Mouse (Mus musculus) cortical plate, adult 2 months (tissue): ENCODE measurements around the gene Uckl1. TPM values are rescaled to one million over a fixed set of nuclear protein-coding genes. Genes with fewer than 3 reads are reported as not detected.

Experiments used
- H3K27ac ChIP-seq: fragments of 200-500 bp; 2 replicates; pipeline ENCODE4 v1.5.1; 2012; ENCODE audit warnings: low read length, control low read depth, inconsistent platforms; ENCODE audit not compliant: insufficient read depth
- H3K4me1 ChIP-seq: fragments of 200-500 bp; 2 replicates; pipeline ENCODE4 v1.6.1; 2011; ENCODE audit warnings: low read length; ENCODE audit not compliant: control insufficient read depth, insufficient read depth
- H3K4me3 ChIP-seq: fragments of 200-500 bp; 2 replicates; pipeline ENCODE4 v1.5.1; 2011; ENCODE audit warnings: mild to moderate bottlenecking, low read length, control low read depth; ENCODE audit not compliant: insufficient read depth
- CTCF ChIP-seq: fragments of 200-500 bp; IDR thresholded peaks from 2 replicates; pipeline ENCODE4 v1.5.1; 2011; ENCODE audit warnings: mild to moderate bottlenecking, control low read depth, low read length; ENCODE audit not compliant: insufficient read depth; ENCODE audit errors: extremely low read depth
- POLR2A ChIP-seq: fragments of 200-500 bp; IDR thresholded peaks from 2 replicates; pipeline ENCODE4 v1.6.1; 2011; ENCODE audit warnings: mild to moderate bottlenecking, low read length, control low read depth; ENCODE audit not compliant: insufficient read depth; ENCODE audit errors: extremely low read depth
- polyA plus RNA-seq: library from polyadenylated mRNA; depleted of rRNA; stranded (reverse); fragments of >200 nt; gene quantifications from 2 replicates; pipeline ENCODE4 v1.2.3, GENCODE M21; 2012

The Uckl1 gene
- polyA plus RNA-seq, 1 experiment, result 120 TPM

DNA sequence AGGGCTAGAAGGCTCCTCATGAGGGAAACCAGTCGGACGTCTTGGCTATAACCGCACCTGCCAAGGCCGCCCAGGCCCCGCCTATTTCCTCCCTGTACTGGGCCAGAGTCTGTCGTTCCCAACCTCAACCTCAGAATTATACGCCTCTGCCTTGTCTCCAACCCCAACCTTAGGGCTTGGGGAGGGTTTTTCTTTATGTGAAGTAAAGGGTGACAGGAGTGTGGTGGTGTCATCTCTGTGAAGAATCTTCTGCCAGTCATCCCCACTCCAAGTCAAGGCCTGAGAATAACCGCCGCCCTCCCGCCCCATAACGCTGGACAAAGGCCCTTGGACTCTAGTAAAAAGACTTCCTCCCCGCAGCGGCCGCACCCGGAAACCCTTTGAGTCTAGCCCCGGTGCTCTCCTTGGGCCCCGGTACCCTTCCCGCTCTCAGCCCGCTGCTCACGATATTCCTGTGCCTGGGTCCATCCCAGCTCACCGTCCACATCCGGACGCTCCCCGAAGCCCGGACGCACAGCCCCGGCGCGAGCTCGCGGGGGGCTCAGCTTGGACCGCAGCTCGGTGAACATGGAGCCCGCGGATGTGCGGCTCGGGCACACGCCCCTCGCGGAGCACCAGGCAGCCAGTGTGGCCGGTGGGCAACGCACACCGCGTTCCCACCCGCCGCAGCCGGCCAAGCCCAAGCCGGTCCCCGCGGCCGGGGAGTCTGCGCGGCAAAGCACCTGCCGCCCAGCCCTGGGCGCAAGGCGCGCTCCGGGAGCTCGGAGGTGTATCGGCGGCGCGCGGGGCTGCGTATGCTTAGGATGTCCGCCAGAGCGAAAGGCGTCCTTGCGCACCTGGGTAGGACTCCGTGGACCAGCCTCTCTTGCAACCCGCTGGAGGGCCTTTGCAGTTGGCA, 14.0 kb upstream of the Uckl1 start, which contains the start of gene Samd10:
Samd10 (minus strand) TSS at position 759 of the 898 bp plus-strand sequence.
- TF ChIP-seq CTCF (no peak), POLR2A (0 out of 2 replicates have a peak, but pooled peaks have one; percentile 51)
- peak within 1 kb of the TSS; percentile 86 for H3K27ac ChIP-seq
- H3K4me1 ChIP-seq, result peaks cover 2% of the 10 kb centered on the region; the same call in 1 of the 2 replicates
- peak within 1 kb of the TSS; percentile 65 for H3K4me3 ChIP-seq

DNA sequence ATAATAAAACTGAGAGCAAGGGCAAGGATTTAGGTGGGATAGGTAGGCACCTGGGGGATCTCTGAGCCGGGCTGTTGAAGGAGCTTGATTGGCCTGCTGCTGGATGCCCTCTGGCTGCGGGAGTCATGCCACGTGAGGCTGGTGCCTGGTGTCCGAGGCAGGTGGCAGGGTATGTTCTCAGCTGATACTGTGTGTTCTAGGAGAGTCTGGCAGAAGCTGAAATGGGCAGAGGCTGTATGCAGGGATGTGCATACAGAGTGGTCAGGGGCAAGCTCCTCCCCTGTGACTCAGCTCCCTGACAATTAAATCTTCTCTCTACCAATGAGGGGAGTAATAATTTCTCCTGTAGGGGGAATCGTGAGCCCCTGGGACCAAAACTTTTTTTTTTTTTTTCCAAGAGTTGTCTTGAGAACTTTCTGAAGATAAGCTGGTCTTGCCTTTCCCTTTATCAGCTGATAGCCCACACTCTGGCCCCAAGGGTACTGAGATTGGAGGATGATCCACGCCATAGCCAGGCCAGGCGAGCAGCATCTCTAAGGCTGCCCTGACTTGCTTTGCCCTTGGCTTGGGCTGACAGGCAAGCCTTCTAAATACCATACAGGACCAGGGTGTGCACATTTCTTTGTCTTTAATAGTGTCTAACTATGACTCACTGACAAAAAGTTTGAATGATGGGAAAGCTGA, 12.8 kb upstream of the Uckl1 start:
- TF ChIP-seq CTCF (no peak), POLR2A (no peak)
- Histone ChIP-seq H3K4me1 (peaks cover 2% of the 10 kb centered on the region; the same call in 1 of the 2 replicates), H3K27ac (no peak overlapping the region), H3K4me3 (no peak overlapping the region; the same call in 1 of the 2 replicates)

DNA sequence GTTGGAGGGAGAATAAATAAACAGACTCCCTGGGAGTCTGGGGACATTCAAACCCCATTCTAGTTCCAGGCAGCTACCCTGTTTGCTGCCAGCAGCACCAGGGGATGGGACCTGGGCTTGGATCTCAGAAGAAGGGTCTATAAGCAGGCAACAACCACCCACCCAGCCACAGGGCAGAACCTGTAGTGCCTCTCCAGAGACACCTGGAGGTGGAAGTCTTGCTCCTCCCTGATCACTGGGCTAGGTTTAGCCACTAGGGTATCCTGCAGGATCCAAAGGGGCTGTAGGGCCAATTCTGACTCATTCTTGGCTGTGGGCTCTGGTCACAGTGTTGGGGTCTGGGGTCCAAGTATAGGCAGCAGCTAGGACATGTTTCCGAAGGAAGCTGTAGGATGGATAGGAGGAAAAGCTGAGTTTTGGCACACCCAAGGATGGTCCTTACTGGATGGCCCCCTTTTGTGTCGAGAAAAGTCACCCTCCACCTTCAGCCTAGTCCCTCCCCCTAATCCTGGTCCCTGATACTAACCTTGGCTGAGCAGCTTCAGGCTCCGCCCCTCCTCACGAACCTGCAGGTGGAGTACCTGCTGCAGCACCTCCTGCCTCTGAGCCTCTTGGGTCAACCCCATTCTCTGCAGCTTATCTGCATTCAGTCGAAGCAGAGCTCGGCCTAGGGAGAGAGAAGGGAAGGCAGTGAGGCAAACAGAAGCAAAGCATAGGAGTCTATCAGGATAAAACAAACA, 11.7 kb upstream of the Uckl1 start:
- no peak for TF ChIP-seq POLR2A
- TF ChIP-seq CTCF, result no peak
- Histone ChIP-seq H3K27ac (no peak overlapping the region), H3K4me1 (peaks cover 2% of the 10 kb centered on the region; the same call in 1 of the 2 replicates), H3K4me3 (no peak overlapping the region)

DNA sequence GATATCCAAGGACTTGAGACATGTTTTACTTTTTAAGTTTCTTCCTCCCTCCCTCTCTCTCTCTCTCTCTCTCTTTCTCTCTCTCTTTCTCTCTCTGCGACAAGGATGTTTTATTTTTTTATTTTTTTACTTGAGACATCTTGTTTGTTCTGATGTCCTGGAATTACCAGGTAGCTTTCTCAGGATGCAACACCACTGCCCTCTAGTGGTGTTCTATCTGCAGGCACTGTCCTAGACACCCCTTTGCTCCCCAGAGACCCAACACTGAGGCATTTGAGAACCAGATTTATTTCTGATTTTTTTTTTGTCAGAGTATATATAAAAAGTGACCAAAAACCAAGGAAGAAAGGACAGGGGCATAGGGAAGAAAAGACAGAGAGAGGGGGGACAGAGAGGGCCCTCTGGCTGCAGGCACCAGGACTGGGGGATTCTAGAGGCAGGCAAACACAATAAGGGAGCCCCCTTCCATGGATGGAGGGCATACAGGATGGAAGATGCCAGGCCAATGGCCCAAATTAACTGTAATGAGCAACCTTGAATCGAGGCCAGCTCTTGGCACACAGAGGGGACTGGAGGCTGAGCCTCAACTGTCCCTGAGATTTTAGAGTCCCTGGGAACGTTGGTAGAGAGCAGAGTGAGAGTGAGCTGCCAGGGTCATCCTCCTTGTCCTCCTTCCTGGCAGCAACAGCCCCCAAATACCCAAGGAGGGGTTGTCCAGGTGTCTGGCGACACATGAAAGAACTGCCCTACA, 10.4 kb upstream of the Uckl1 start:
- peak; percentile 73 for TF ChIP-seq CTCF
- no peak for TF ChIP-seq POLR2A
- no peak overlapping the region for H3K27ac ChIP-seq
- H3K4me3 ChIP-seq, result no peak overlapping the region
- H3K4me1 ChIP-seq, result peaks cover under 1% of the 10 kb centered on the region; the same call in 1 of the 2 replicates

DNA sequence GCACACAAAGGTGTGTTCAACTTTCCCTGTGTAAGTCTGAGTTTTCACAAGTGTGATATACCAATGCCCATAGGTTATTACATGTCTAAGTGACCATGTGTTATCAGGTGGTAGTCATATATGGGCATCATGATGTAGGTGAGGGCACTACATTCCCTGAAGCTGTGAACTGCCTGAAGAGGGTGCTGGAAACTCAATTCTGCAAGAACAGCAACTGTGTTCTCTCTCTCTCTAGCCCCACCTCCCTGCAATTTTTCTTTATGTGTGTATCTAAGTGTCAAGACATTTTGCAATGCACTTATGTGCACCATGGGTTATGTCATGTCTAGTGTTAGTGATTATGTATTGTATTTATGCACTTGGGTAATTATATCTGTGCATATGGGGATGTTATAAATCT, 9.2 kb upstream of the Uckl1 start:
- no peaks in the 10 kb centered on the region for H3K4me1 ChIP-seq
- no peak overlapping the region; the same call in 1 of the 2 replicates for H3K27ac ChIP-seq
- TF ChIP-seq CTCF (no peak), POLR2A (no peak)
- H3K4me3 ChIP-seq, result no peak overlapping the region

DNA sequence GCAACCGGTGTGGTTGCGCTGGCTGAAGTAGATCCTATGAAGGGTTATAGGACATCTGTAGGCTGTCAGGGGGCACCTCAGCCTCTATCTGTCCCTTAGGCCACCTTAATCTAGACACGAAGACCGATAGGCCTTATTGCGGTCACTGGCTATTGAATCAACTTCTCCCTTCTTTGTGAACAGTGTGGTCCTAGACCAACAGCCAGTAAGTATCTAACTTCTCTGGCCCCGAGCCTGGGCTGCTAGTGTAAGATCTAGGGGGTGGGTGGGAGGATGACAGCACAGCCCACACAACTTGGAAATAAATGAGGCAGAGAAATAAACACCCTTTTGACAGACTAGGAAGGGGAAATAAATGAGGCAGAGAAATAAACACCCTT, 8.3 kb upstream of the Uckl1 start:
- no peaks in the 10 kb centered on the region for H3K4me1 ChIP-seq
- H3K4me3 ChIP-seq, result peak overlapping the region; percentile 97
- peak overlapping the region; percentile 87 for H3K27ac ChIP-seq
- TF ChIP-seq CTCF (no peak), POLR2A (no peak)

DNA sequence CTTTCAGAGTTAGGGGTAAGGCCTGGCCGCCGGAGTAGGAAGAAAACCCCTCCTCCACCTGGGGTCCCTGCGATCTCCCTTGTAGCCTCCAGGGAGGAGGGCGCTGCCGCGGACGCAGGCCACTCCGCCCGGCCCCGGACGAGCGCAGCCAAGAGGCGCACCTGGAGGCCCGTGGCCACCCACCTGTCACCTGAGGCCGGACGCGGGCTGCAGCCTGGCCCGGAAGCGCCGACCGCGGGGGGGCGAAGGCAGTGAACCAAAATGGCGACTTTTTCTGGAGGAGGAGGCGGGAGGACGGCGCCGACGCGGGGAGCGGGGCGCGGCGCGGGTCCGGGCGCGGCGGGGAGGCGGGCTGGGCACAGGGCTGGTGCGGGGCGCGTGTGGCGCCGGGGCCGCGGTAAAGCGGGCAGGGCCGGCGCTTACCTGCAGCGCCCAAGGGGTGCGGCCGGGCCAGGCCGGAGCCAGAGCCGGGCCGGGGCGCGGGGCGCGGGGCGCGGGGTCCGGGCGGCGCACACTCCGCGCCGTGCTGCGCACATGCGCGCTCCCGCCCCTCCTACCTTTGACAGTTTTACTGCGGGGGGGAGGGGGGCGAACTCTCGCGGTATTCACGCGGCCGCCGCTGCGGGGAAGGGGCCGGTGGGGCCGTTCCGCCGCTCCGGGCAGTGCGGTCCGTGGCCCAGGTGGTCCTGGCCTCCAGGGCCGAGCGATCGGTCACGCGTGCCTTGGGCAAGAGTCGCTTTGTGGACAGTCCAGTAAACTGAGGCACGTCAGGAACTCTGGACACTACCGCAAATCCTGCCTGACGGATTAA, 7.7 kb upstream of the Uckl1 start, which contains the start of gene Zfp512b:
Zfp512b (minus strand) TSS at position 573 of the 811 bp plus-strand sequence.
- TF ChIP-seq POLR2A, result peak; percentile 72; the same call in 1 of the 2 replicates
- TF ChIP-seq CTCF, result no peak
- peak within 1 kb of the TSS; percentile 99 for H3K27ac ChIP-seq

DNA sequence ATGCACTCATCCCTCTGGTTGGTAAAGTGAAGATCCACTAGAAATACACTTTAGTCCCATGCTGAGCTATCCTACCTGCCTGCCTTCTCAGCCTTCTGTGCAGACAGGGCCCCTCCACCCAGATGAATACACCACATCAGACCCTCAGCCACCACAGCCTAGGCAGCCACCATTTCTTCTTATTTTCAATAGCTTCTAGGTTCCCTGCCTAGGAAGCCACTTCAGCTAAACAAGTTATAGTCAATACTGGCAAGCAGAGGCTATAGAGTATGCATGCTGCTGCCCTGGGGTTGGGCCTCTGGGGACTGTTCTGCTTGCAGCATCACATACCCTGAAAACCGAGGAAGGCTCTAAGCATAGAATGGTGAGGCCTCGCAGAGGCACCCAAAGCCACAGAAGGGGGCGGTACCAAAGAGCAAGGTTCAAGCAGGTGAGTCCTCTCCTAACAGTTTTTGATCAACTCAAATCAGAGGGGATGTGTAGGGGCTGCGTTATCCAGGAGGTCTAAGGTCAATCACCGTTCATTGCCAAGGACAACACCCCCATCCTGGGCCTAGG, 6.9 kb upstream of the Uckl1 start, which contains the start of gene Prpf6:
Prpf6 (plus strand) TSS at position 341 of the 558 bp plus-strand sequence.
- TF ChIP-seq POLR2A, result no peak
- no peak for TF ChIP-seq CTCF
- H3K27ac ChIP-seq, result peak within 1 kb of the TSS; percentile 99
- H3K4me3 ChIP-seq, result peak within 1 kb of the TSS; percentile 97
- H3K4me1 ChIP-seq, result no peaks in the 10 kb centered on the region

More for the DNA sequence above, 7.7 kb upstream of the Uckl1 start, which contains the start of gene Zfp512b:
- no peaks in the 10 kb centered on the region for H3K4me1 ChIP-seq
- H3K4me3 ChIP-seq, result peak within 1 kb of the TSS; percentile 97
